Mouse (Mus musculus) adrenal gland, postnatal 36 days (tissue): ENCODE data around the gene Sema3g. TPM values are rescaled to one million over a fixed set of nuclear protein-coding genes. Genes with fewer than 3 reads are reported as not detected.

Experiments used
- DNase-seq, 2 experiments: peaks; one replicate each; pipeline ENCODE4 v3.0.0; 2021; ENCODE audit warnings: mixed read lengths in 1 of 2
- total RNA-seq, 2 experiments: library from RNA; stranded (reverse); gene quantifications; 2 replicates each; pipeline ENCODE4 v1.2.3; 2021

Sema3g gene
- total RNA-seq, 2 experiments from 2014 or later: 5.7 to 9.6 TPM

DNA sequence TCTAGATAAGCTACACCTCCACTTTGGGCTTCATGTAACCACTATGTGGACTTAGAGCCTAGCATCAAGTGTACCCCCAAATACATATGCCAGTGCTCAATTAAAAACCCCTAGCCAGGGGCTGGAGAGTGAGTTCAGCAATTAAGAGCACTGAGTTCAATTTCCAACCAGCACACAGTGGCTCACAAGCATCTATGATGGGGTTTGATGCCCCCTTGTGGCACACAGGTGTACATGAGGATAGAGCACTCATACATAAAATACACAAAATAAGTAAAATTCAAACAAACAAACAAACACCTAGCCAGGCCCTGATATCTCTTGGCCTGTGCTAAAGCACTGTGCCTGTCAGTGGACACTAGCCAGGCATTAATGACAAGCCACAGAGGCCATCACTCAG is 21.7 kb upstream of the Sema3g start:
- peak in 1 of 2 experiments; percentile 60 for DNase-seq

DNA sequence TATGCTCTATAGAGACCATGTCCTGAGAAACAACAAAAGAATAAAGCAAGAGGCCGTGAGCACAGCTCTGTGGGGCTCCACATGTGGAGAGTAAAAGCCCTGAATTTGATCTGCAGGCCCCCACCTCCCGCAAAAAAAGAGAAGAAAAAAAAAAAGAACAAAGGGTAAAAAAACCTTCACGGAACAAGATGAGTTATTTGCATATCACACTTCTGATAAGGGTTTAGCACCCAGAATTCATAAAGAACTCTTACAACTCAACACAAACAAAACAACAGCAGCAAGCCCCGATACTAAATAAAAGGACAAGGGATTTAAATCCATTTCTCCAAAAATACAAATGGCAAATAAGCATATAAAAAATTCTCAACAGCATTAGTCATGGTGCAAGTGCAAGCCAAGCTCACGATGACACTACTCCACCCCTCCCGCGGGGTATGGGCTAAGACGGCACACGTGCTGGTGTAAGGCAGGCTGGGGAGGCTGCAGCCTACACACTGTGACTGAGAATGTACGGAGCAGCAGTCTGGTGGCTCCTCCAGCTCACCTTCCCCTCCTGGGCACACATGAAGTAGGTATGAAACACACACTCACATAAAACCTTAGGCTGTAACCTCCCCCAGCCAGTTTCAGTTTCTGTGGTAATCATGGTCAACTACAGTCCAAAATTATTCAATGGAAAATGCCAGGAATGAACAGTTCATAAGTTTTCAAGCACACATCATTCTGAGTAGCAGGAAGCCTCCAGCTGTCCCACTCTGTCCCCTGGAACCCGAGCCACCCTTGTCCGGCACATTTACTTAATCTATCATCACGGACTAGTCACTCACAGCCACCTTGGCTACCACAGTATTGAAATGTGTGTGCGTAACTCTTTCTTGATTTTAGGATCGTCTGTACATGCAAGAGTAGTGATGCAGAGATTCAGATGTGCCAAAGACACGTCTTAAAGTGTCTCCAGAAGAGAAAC is 19.8 kb upstream of the Sema3g start:
- DNase-seq: peak; percentile 82 to 85

DNA sequence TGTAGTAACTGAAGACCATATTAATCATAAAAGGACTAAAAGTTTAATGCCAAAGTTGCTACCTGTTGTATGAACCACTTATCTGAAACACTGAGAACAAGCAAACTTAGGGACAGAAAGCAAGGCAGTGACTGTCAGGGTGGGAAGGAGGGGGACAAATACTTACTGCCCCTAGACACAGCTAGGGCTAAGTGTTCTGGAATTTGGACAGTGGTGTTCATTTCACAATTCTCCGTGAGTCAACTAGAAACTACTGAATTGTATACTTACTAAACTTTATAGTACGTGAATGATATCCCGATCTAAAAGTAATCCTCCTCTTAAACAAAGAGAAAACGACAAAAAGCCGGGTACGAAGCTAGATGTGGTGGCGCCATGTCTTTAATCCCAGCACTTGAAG is 18.1 kb upstream of the Sema3g start:
- DNase-seq: no peak

DNA sequence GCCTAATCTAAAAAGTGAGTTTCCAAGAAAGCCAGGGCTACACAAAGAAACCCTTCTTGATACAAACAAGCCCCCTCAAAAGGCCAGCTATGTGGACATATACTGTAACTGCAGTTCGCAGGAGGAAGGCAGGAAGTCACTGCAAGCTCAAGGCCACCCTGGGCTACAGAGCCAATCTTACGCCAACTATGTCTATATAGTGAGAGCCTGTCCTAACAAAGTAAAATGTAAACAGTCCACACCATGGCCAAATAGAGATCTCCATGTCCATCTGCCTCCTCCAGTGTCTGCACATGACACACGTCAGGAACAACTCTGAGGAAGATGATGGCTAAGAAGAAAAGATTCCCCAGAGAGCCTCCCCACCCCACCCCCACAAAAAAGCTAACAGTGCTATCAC is 17.6 kb upstream of the Sema3g start:
- no peak for DNase-seq

DNA sequence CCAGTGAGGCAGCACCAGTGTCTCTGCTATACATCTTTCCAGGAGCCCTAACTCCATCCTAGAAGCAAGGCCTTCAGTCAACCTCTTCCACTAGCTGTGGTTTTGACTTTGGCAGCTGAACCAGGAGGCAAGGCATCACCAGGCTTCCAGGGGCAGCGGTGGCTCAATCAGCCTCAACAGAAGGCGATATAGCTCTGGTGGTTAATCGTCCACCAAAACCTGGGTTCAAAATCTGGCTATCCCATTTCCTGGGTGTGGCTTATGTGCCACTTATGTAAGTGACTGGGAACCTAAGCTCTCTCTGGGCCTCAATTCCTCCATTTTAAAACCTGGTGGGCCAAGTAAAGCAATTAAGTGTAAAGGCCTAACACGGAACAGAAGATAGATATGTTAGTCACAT is 12.8 kb upstream of the Sema3g start:
- no peak for DNase-seq

DNA sequence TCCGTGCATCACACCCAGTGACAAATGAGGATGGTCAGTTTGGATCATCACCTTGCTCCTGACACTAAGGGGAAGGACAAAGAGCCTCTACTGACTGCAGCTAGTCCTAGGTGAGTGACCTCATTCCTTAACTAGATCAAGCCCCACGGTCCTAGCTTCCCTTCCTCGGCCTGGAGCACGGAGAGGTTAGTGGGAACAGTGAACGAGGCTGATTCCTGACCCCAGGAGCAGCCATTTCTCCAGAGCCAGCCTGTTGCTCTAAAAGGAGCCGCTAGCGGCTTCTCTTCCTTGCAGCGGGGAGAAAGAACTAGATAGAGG is 12.5 kb upstream of the Sema3g start:
- peak in 1 of 2 experiments; percentile 33 for DNase-seq

DNA sequence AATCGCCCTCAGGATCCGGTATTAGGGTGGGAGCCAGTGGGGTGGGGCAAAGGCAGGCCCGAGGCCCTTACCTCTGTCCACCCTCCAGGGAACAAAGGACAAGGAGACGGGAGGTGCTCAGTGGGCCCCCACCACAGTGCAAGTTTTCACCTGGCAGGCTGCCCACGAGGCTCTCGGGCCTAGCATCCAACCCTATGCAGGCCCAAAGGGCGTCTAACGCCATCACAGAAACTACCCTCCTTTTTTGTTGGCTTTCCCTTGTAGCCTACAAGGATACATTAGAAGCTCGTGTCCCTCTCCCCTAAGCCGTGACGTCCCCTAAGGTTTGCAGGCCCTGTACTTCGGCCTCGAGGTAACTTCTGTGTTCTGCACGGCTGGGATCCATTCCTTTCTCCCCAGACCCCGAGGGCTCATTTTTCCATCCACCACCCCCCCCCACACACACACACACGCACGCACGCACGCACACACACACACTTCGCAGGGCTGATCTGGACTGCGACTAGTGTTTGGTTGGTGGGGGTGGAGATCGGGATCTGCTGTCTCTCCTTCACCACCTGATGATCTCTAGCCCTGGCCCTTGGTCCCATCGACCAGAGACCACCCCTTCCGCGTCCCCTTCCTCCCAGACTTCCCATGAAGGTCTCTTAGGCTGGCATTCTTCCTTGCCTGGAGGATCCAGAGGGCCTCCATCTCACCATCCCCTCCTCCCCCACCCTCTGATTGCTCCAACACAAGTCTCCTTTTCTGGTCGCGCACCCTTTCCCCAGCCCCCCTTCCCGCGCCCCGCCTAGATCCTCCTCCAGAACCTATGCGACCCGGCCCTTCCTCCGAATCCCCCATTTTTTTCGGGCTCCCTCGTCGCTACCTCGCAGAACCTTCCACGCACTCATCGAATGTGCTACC is 11.8 kb upstream of the Sema3g start:
- peak; percentile 66 to 70 for DNase-seq

DNA sequence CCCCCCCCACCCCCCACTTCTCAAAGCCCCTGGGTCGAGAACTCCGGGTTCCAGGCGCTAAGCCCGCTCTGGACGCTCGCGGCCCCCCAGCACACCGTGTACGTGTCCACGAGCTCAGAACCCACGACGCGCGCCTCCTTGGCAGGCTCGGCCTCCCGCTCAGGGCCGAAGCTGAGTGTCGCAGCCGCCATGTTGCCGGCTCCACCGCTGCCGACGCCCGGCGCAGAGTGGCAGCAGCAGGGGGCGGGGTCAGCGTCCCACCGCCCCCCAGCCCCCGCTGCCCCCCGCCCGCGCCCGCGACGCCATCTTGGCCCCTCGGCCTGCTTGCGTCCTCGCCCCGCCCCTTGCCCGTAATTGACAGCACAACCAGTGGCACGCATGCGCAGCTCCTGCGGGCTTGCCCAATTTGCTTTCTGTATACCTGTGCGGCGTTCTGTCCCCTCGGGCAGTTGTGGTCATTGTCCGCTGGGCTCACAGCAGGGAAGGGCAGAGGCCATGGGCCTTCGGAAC is 11.1 kb upstream of the Sema3g start:
- DNase-seq: peak; percentile 97 to 99

DNA sequence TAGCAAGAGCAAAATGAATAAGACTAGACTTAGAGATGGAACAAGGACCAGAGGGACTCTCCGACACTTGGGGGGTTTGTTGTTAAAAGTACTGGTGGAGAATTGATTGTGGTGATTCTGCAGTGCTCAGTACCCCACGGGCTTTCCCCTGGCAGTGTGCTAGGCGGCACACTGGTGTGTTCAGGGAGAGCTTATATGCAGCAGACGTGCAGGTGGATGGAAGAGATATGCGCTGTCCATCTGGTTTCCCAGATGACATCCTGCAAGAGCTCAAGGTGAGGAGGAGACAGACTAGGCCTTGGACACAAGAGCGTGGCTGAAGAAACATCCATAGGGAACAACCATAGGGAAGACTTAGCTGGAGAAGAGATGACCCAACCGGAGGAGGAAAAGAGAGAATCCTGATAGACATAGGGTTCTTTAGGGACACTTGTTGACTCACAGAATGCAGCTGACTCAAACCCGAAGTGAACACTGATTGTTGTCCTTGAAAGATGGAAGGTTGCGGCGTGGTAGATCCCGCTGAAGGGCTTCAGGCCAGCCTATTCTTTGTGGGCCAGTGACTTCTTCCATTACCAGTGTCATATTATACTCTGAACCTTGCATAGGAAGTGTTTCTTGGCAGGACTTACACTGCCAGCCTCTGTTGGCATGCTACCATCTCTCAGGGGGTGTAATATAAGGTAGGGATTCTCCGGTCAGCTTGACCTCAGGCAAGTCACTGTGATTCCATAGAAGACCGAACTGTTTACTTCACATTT is 10.4 kb upstream of the Sema3g start:
- peak; percentile 52 to 68 for DNase-seq

DNA sequence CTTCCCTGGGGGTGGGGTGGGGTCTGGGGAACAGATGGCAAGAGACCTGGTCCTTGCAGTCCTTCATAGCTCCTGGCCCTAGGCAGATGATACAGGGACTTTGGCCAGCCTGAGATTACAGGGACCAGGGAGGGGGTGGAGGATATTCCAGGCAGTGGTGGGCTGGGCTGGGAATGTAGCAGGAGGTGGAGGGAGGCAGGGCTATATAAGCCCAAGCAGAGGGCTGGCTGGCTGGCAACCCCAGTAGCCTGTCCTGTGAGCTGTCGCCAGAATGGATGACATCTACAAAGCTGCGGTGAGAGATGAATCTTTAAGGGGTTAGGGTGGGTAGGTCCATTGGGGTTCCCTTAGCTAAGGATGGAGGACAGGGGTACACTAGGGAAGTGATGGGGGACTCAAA is 9.6 kb upstream of the Sema3g start, which contains the start of gene Tnnc1:
Tnnc1 (plus strand) TSS at position 229 of the 400 bp plus-strand sequence.
- DNase-seq: no peak

DNA sequence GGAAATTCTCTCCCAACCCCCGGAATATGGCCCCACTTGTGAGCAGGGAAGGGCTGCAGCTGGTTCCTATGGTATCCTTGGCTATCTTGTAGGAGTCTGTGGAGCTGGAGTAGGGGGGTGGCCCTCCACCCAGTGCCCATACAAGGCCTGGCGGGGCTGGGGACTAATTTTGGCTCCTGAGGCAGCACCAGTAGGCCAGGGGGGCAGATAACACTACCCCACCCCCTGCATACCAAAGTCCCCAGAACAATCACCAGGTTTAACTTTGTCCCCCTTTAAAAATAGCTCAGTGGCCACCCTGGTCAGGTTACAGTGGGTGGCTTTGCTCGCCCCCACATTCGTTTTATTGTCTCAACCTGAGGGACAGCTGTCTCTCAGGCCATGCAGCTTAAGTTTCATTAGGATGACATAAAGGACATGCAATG is 8.5 kb upstream of the Sema3g start:
- no peak for DNase-seq

DNA sequence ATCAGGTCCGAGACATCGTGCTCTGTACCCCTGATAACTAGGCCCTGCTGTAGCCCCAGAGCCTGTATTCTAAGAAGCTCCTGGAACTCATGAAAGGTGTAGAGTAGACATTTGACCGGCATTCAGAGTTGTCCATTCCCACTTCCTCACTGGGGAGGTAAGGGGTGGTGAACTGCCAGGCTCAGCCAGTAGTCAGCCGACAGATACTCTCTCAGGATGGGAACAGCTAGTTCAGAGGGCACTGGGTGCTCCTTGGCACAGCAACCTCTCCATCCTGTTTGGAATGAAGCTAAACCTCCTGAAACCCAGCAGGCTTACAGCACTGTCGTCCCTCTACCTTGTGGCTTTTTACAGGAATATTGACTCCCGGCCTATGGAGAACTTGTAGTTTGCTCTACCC is 5.8 kb upstream of the Sema3g start:
- DNase-seq: no peak

DNA sequence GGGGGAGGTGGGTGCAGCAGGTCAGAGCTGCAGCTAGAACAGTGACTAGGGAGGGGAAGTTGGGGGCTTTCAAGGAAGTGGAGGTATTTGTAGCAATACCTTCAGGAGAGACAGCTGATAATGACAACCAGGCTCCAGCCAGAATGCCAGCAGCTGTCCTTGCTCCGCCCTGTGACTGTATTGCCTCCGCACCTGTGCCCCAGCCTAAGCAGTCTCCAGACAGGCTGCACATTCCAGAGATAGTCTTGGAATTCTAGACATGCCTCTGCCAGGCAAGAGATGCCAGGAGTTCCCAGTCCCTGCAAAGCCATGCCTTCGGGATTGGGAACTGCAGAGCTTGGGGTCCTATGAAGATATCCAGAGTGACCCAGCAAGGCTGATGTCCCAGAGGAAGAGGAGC is 5.2 kb upstream of the Sema3g start:
- DNase-seq: no peak

DNA sequence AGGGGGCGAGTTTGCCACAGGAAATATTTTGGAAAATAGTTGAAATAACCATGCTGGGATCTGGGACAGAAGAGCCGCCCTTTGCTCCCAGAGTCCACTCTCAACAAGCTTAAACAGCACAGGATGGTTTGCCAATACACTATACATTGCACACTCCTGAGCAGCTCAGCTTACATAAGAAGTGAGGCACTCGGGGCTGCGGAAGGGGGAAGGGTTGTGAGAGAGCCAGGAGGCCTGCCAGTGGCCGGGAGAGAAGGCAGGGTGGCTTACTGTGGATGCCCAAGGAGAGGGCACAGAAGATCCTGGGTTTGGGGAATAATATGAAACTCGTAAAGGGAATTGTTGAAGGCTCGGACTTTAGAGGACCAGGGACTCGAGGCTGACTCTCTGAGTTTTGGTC is 3.8 kb upstream of the Sema3g start:
- DNase-seq: no peak

DNA sequence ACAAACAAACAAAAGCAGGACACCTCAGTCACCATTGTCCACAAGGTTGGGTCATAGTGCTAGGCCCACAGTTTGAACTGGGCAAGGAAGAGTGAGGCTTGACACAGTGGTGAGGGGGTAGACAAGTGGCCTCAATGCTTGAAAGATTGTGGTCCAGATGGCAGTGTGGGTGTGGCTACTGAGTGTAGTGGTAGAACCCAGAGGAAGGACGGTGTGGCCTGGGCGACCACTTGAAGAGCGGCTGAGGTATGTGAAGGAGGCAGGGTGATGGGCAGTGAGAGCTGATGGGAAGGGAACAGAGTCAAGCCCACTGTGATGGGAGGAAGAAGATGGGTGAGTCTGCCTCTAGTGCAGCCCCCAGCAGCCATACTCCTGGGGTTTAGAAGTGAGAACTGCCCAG is 3.0 kb upstream of the Sema3g start:
- no peak for DNase-seq

DNA sequence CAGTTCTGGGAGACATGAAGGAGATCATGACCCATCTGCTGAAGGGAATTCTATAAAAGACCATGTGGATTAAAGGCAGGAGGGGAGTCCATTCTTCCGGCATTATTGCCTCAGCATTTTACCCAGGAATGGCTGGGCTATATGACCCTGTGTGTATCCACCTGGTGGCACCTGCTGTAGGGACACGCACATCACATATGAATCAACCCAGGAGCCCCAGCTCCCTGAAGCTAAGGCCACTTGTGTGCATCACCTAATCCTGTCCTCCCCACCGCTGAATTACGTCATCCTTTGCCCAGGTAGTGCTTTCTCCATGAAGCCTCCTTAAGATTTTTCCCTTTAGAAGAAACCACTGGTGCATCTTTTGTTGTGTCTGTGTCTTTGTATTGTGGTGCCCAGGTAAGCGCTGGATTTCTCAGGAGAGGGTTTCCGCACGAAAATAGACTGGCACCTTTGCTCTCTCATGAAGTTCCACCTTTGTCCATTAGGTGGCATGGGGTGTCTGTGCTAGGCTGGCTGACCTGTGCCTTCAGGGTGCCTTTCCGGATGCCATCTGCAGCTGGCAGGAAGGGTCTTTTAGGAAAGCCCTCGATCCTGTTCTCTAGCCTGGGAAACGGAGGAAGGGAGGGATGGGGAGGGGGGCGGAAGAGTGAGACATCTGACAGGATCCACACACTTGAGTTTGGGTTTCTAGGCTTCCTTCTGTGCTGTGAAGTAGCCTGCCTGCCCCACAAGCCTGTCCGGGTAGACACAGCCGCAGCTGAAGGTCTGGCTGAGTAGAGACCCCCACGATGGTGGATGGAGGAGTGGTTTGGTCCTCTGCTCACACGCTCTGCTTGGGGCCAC is 2.3 kb upstream of the Sema3g start:
- peak; percentile 59 to 82 for DNase-seq

DNA sequence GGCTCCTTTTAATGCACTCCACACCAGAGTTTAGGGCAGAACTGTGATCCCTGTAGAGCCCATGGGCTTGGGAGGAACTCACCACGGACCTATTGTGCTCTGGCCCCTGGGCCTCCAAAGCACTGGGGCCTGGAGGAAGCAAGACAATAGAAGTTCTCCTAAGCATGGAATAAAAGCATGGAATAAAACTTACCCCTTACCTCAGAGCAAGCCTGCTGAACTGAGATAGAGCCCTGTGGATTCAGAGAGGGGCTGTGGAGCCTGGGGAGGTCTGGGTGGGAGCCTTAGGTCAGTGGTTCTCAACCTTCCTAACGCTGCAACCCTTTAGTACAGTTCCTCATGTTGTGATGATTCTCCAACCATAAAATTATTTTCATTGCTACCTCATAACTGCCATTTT is 814 bp upstream of the Sema3g start, which contains the start of gene Nisch:
Nisch (minus strand) TSS at position 101 of the 400 bp plus-strand sequence.
- DNase-seq: no peak

DNA sequence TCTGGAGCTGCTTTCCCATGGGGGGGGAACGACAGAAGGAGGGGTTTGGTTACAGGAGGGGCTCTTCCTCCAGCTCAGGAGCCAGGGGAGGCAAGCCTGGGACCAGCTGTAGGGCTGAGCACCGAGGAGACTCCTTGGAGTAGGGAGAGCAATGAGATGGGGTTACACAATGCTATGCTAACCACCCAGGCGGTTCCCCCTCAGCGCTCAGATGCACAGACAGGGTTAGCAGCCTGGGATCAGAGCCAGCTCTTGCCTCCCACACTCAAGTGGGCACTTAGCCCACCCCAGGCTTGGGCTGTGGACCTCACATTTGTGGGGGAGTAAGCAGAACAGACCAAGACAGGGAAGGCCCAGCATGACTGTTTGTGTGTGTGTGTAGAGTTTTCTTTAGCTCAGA is 9.3 kb downstream of the Sema3g start:
- no peak for DNase-seq

DNA sequence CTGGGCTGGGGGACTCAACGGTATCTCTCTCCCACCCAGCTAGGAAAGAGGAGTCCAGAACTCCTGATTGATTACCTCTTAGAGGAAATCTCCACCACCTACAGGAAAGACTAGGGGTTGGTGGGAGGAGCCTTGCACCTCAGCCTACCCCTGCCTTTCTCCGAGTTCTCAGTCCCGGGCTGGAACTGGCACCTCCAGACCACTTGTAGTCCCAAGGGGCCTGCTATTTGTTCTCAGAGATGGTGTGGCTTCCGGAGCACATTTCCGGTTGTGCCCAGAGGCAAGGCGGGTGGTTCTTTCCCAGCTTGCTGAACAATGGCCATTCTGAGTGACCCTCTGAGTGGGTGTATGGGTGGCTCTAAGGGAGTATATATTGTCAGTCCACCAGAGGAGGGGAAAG is 10.6 kb downstream of the Sema3g start:
- peak in 1 of 2 experiments; percentile 34 for DNase-seq

DNA sequence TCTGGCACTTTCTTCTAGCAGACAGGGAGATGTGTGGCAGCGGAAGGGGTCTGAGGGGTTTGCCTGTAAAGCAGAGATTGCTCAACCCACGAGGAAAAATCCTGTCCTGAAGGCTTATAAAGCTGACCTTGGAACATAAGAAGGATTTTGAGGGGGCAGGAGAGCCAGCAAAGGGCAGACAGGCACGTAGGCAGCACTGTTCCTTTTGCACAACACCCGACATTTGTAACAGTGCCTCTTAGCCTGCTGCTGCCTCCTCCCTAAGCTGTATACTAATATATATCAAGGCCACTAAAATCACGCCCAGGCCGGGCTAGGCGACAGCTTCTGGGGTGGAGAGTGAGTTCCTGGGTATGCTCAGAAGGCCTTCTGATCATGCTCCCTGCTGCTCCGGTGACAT is 12.8 kb downstream of the Sema3g start:
- DNase-seq: no peak
